Mouse (Mus musculus) ovary, postnatal 10 days (tissue): Measurements from ENCODE around the gene Rgs3.

Source experiments
- DNase-seq: peaks from one replicate; pipeline ENCODE4 v3.0.0; 2022; ENCODE audit warnings: low spot score

Rgs3 gene

GRCm38 (mm10) chr4:62727541-62728303, 168.1 kb downstream of the Rgs3 start:
- DNase-seq: no peak

GRCm38 (mm10) chr4:62728471-62728870, 168.8 kb downstream of the Rgs3 start:
- no peak for DNase-seq

GRCm38 (mm10) chr4:62729191-62729590, 169.5 kb downstream of the Rgs3 start:
- no peak for DNase-seq

GRCm38 (mm10) chr4:62729941-62730340, 170.3 kb downstream of the Rgs3 start:
- no peak for DNase-seq

- DNase-seq: no peak
Observed at GRCm38 (mm10) chr4:62730861-62731260, 171.2 kb downstream of the Rgs3 start.

GRCm38 (mm10) chr4:62731531-62732063, 171.9 kb downstream of the Rgs3 start:
- no peak for DNase-seq

GRCm38 (mm10) chr4:62732096-62732495, 172.4 kb downstream of the Rgs3 start:
- no peak for DNase-seq

- no peak for DNase-seq
Observed at GRCm38 (mm10) chr4:62732840-62733239, 173.2 kb downstream of the Rgs3 start.

GRCm38 (mm10) chr4:62733938-62734337, 174.3 kb downstream of the Rgs3 start:
- DNase-seq: no peak

GRCm38 (mm10) chr4:62735291-62735690, 175.6 kb downstream of the Rgs3 start:
- no peak for DNase-seq

- no peak for DNase-seq
Observed at GRCm38 (mm10) chr4:62735878-62736277, 176.2 kb downstream of the Rgs3 start.

GRCm38 (mm10) chr4:62736421-62736820, 176.8 kb downstream of the Rgs3 start:
- DNase-seq: no peak

GRCm38 (mm10) chr4:62736904-62737303, 177.3 kb downstream of the Rgs3 start:
- no peak for DNase-seq

GRCm38 (mm10) chr4:62737983-62738695, 178.5 kb downstream of the Rgs3 start:
- DNase-seq: no peak

- DNase-seq: no peak
Observed at GRCm38 (mm10) chr4:62738996-62739395, 179.3 kb downstream of the Rgs3 start.

- no peak for DNase-seq
Observed at GRCm38 (mm10) chr4:62739591-62739990, 179.9 kb downstream of the Rgs3 start.

GRCm38 (mm10) chr4:62740282-62741054, 180.8 kb downstream of the Rgs3 start:
- DNase-seq: no peak

- DNase-seq: no peak
Observed at GRCm38 (mm10) chr4:62741055-62741453, 181.4 kb downstream of the Rgs3 start.

GRCm38 (mm10) chr4:62741601-62742000, 182.0 kb downstream of the Rgs3 start:
- DNase-seq: no peak

GRCm38 (mm10) chr4:62742885-62743760, 183.5 kb downstream of the Rgs3 start:
- no peak for DNase-seq

- no peak for DNase-seq
Observed at GRCm38 (mm10) chr4:62744534-62744956, 184.9 kb downstream of the Rgs3 start.
